Mouse (Mus musculus) olfactory bulb, adult 2 months (tissue): ENCODE data around the gene Crct1.

Experiments
- CTCF ChIP-seq: fragments of 200-500 bp; IDR thresholded peaks from 2 replicates; pipeline ENCODE4 v1.5.1; 2012; ENCODE audit warnings: low read depth, mild to moderate bottlenecking, low read length, moderate library complexity; ENCODE audit not compliant: insufficient read depth
- POLR2A ChIP-seq: fragments of 200-500 bp; IDR thresholded peaks from 2 replicates; pipeline ENCODE4 v1.6.1; 2012; ENCODE audit warnings: mild to moderate bottlenecking, low read depth, low read length, moderate library complexity; ENCODE audit not compliant: insufficient read depth

- TF ChIP-seq POLR2A (no peak), CTCF (no peak)
Measured at GRCm38 (mm10) chr3:93014871-93015270, 616 bp downstream of the Crct1 start.
